Mouse (Mus musculus): Measurements from ENCODE around the gene Fam240b.

GRCm38 (mm10) chr13:64447947-64448346 lies 49.6 kb downstream of the Fam240b start:
- TF ChIP-seq CTCF (IDR thresholded peaks at IDR 0.05; ENCODE audit: borderline replicate concordance, insufficient read depth, low read length): no peak
- TF ChIP-seq POLR2A (IDR thresholded peaks at IDR 0.05; ENCODE audit: low read depth, low read length): no peak

All from embryonic fibroblast, embryonic 13.5 days (primary cell).